Comparison of ENCODE assay signal across 9 mouse cellular contexts in genomic region chr17:56009962-56010240, GRCm38 (mm10). TPM values are rescaled to one million over a fixed set of nuclear protein-coding genes. Genes with fewer than 3 reads are reported as not detected.
DNase-seq lines count a peak whose midpoint lies in the region; ATAC-seq lines count a peak whose summit lies in the region.
"Had no signal": no experiment of that assay in that cellular context is flagged by ENCODE, and none has a peak within 500 bp of the region (broad histone marks: within the 10 kb centered on the region; RNA-seq: fewer than 3 reads in every experiment).

No protein-coding gene starts in this region.

- no peaks in the 10 kb centered on the region for H3K27me3 ChIP-seq in heart, embryonic 16.5 days (ENCODE audit: control insufficient read depth, insufficient read depth, low read length)
- H3K27me3 ChIP-seq in hindbrain, embryonic 15.5 days, result no peaks in the 10 kb centered on the region
- H3K27me3 ChIP-seq in midbrain, embryonic 15.5 days (replicated peaks), result no peaks in the 10 kb centered on the region
- H3K27me3 ChIP-seq: Patski had no signal

- H3K9ac ChIP-seq in heart, embryonic 16.5 days (ENCODE audit: low read length), result peak overlapping the region; percentile 85
- peak overlapping the region; percentile 81 for H3K9ac ChIP-seq in hindbrain, embryonic 15.5 days
- peak overlapping the region; percentile 84 for H3K9ac ChIP-seq in midbrain, embryonic 15.5 days

- H3K27ac ChIP-seq in heart, embryonic 16.5 days (ENCODE audit: low read length), result no peak overlapping the region
- no peak overlapping the region for H3K27ac ChIP-seq in brown adipose tissue, adult 24 weeks (replicated peaks; ENCODE audit: low read depth, low read length)
- H3K27ac ChIP-seq in hindbrain, embryonic 15.5 days (replicated peaks), result peak overlapping the region; percentile 96
- H3K27ac ChIP-seq in midbrain, embryonic 15.5 days, result peak overlapping the region; percentile 97

- peaks cover 18% of the 10 kb centered on the region for H3K4me1 ChIP-seq in heart, embryonic 16.5 days (ENCODE audit: control insufficient read depth, insufficient read depth, low read length)
- 0 out of 2 replicates have a peak, but pooled peaks cover 3% of the 10 kb centered on the region for H3K4me1 ChIP-seq in brown adipose tissue, adult 24 weeks (ENCODE audit: control insufficient read depth, insufficient read depth, insufficient read length, low read length)
- peaks cover 30% of the 10 kb centered on the region for H3K4me1 ChIP-seq in hindbrain, embryonic 15.5 days (replicated peaks)
- peaks cover 33% of the 10 kb centered on the region for H3K4me1 ChIP-seq in midbrain, embryonic 15.5 days

- H3K4me3 ChIP-seq in heart, embryonic 16.5 days (ENCODE audit: low read length), result peak overlapping the region; percentile 89
- H3K4me3 ChIP-seq in brown adipose tissue, adult 24 weeks (ENCODE audit: insufficient read depth, low read depth, low read length), result peak overlapping the region; percentile 83
- peak overlapping the region; percentile 79 for H3K4me3 ChIP-seq in hindbrain, embryonic 15.5 days
- peak overlapping the region; percentile 71 for H3K4me3 ChIP-seq in midbrain, embryonic 15.5 days

- H3K4me2 ChIP-seq in heart, embryonic 16.5 days (ENCODE audit: low read depth, low read length), result peak overlapping the region; percentile 91
- H3K4me2 ChIP-seq in hindbrain, embryonic 15.5 days, result peak overlapping the region; percentile 98
- peak overlapping the region; percentile 96 for H3K4me2 ChIP-seq in midbrain, embryonic 15.5 days

- no peaks in the 10 kb centered on the region for H3K9me3 ChIP-seq in heart, embryonic 16.5 days (replicated peaks; ENCODE audit: control insufficient read depth, low read length)
- H3K9me3 ChIP-seq in hindbrain, embryonic 15.5 days, result no peaks in the 10 kb centered on the region
- no peaks in the 10 kb centered on the region for H3K9me3 ChIP-seq in midbrain, embryonic 15.5 days

- ATAC-seq in heart, embryonic 16.5 days (replicated peaks; ENCODE audit: extremely low read depth, insufficient read depth, low FRiP score), result no peak
- ATAC-seq in hindbrain, embryonic 15.5 days (ENCODE audit: low FRiP score, low read depth), result no peak
- ATAC-seq in midbrain, embryonic 15.5 days (replicated peaks), result no peak
- no peak for ATAC-seq in frontal cortex, adult (ENCODE audit: low TSS enrichment)

- peaks cover 17% of the 10 kb centered on the region for H3K36me3 ChIP-seq in heart, embryonic 16.5 days (ENCODE audit: control insufficient read depth, insufficient read depth)
- peaks cover 9% of the 10 kb centered on the region for H3K36me3 ChIP-seq in hindbrain, embryonic 15.5 days
- H3K36me3 ChIP-seq in midbrain, embryonic 15.5 days (replicated peaks), result peaks cover 23% of the 10 kb centered on the region

- intact Hi-C loops in heart, postnatal 25 days (cut with DNase I), result loop anchor here (1.0 to 2.0 kb wide), 2 partner anchors 33 to 52 kb away; no protein-coding TSS in a partner anchor
- intact Hi-C loops in left cerebral cortex, postnatal 10 days (cut with DNase I), result loop anchor here (5.0 kb wide), 1 partner anchor 33 kb away; no protein-coding TSS in a partner anchor

- no peak for DNase-seq in heart, postnatal 25 days (ENCODE audit: low spot score)
- DNase-seq in ovary, postnatal 10 days (ENCODE audit: low spot score), result no peak
- DNase-seq in left cerebral cortex, postnatal 10 days (ENCODE audit: extremely low spot score in 1 of 2, low spot score in 2 of 2), result no peak

- 40% methylated on average over 2 of the region's 2 CpGs for WGBS in heart, embryonic 16.5 days
- WGBS in hindbrain, embryonic 15.5 days, result 36% methylated on average over 2 of the region's 2 CpGs
- 38% methylated on average over 2 of the region's 2 CpGs for WGBS in midbrain, embryonic 15.5 days

RNA-seq across cellular contexts. Expression of gene Mpnd, which starts 4.4 kb away (rescaled TPM):
- 77.4 and 78.0 TPM in 2 replicates for polyA plus RNA-seq in heart, embryonic 16.5 days (2015; fragmentation: Nextera tagmentation; extraction: Ambion mirVana)
- 10 to 100 TPM; 50.0 to 59.4 TPM for total RNA-seq in heart, postnatal 25 days (2021)
- polyA plus RNA-seq in brown adipose tissue, adult 24 weeks (2012; ENCODE audit: insufficient read depth, insufficient read length, missing spikeins), result 43.2 and 52.6 TPM in 2 replicates
- 145 and 149 TPM in 2 replicates for polyA plus RNA-seq in hindbrain, embryonic 15.5 days (2015; fragmentation: Nextera tagmentation; extraction: Ambion mirVana)
- polyA plus RNA-seq in midbrain, embryonic 15.5 days (2015; fragmentation: Nextera tagmentation; extraction: Ambion mirVana), result 152 and 167 TPM in 2 replicates
- total RNA-seq in left cerebral cortex, postnatal 10 days (2021), result 100 to 1,000 TPM; 111 to 115 TPM

RNA-seq across cellular contexts. Expression of gene Stap2, which starts 4.5 kb away (rescaled TPM):
- polyA plus RNA-seq in heart, embryonic 16.5 days (2015; fragmentation: Nextera tagmentation; extraction: Ambion mirVana), result 16.6 and 17.9 TPM in 2 replicates
- total RNA-seq in heart, postnatal 25 days (2021), result 10 to 100 TPM; 14.1 to 14.6 TPM
- polyA plus RNA-seq in brown adipose tissue, adult 24 weeks (2012; ENCODE audit: insufficient read depth, insufficient read length, missing spikeins), result 7.5 and 10.4 TPM in 2 replicates
- polyA plus RNA-seq in hindbrain, embryonic 15.5 days (2015; fragmentation: Nextera tagmentation; extraction: Ambion mirVana), result 6.2 and 6.5 TPM in 2 replicates
- 5.8 and 6.0 TPM in 2 replicates for polyA plus RNA-seq in midbrain, embryonic 15.5 days (2015; fragmentation: Nextera tagmentation; extraction: Ambion mirVana)
- 1 to 10 TPM; 4.4 TPM for total RNA-seq in left cerebral cortex, postnatal 10 days (2021)

RNA-seq across cellular contexts. Expression of gene Fsd1, which starts 23.6 kb away (rescaled TPM):
- polyA plus RNA-seq in heart, embryonic 16.5 days (2015; fragmentation: Nextera tagmentation; extraction: Ambion mirVana), result 2.3 and 3.5 TPM in 2 replicates
- total RNA-seq in heart, postnatal 25 days (2021), result under 1 TPM in 1 of 2 experiments, not detected in 1; 0.47 TPM
- polyA plus RNA-seq in brown adipose tissue, adult 24 weeks (2012; ENCODE audit: insufficient read depth, insufficient read length, missing spikeins), result 0.59 TPM in 1 of 2 replicates, not detected in the other
- polyA plus RNA-seq in hindbrain, embryonic 15.5 days (2015; fragmentation: Nextera tagmentation; extraction: Ambion mirVana), result 193 and 215 TPM in 2 replicates
- polyA plus RNA-seq in midbrain, embryonic 15.5 days (2015; fragmentation: Nextera tagmentation; extraction: Ambion mirVana), result 203 and 208 TPM in 2 replicates
- 100 to 1,000 TPM in 1 of 2 experiments, 10 to 100 TPM in 1; 99.7 to 111 TPM for total RNA-seq in left cerebral cortex, postnatal 10 days (2021)

RNA-seq across cellular contexts. Expression of gene Sh3gl1, which starts 26.5 kb away (rescaled TPM):
- 81.1 and 82.8 TPM in 2 replicates for polyA plus RNA-seq in heart, embryonic 16.5 days (2015; fragmentation: Nextera tagmentation; extraction: Ambion mirVana)
- 10 to 100 TPM; 17.6 to 19.8 TPM for total RNA-seq in heart, postnatal 25 days (2021)
- polyA plus RNA-seq in brown adipose tissue, adult 24 weeks (2012; ENCODE audit: insufficient read depth, insufficient read length, missing spikeins), result 14.0 and 16.1 TPM in 2 replicates
- polyA plus RNA-seq in hindbrain, embryonic 15.5 days (2015; fragmentation: Nextera tagmentation; extraction: Ambion mirVana), result 108 and 111 TPM in 2 replicates
- 117 and 119 TPM in 2 replicates for polyA plus RNA-seq in midbrain, embryonic 15.5 days (2015; fragmentation: Nextera tagmentation; extraction: Ambion mirVana)
- 10 to 100 TPM; 53.7 TPM for total RNA-seq in left cerebral cortex, postnatal 10 days (2021)

RNA-seq across cellular contexts. Expression of gene Chaf1a, which starts 30.3 kb away (rescaled TPM):
- 12.1 and 12.7 TPM in 2 replicates for polyA plus RNA-seq in heart, embryonic 16.5 days (2015; fragmentation: Nextera tagmentation; extraction: Ambion mirVana)
- 1 to 10 TPM in 1 of 2 experiments, under 1 TPM in 1; 0.95 to 1.2 TPM for total RNA-seq in heart, postnatal 25 days (2021)
- polyA plus RNA-seq in brown adipose tissue, adult 24 weeks (2012; ENCODE audit: insufficient read depth, insufficient read length, missing spikeins), result 0.99 and 2.7 TPM in 2 replicates
- 7.6 and 7.8 TPM in 2 replicates for polyA plus RNA-seq in hindbrain, embryonic 15.5 days (2015; fragmentation: Nextera tagmentation; extraction: Ambion mirVana)
- polyA plus RNA-seq in midbrain, embryonic 15.5 days (2015; fragmentation: Nextera tagmentation; extraction: Ambion mirVana), result 5.0 and 5.5 TPM in 2 replicates
- total RNA-seq in left cerebral cortex, postnatal 10 days (2021), result 1 to 10 TPM; 5.1 to 5.7 TPM

Comparison
In these comparisons a context has a peak if more than half of its experiments do, and no peak if none do; other contexts are left out.
1. H3K27ac ChIP-seq: peak in hindbrain, embryonic 15.5 days (single experiment) and midbrain, embryonic 15.5 days (single experiment); none in heart, embryonic 16.5 days (single experiment) and brown adipose tissue, adult 24 weeks (single experiment).
2. RNA of gene Fsd1, which starts 23.6 kb away (polyA plus RNA-seq): 193 to 215 TPM in hindbrain, embryonic 15.5 days and 203 to 208 TPM in midbrain, embryonic 15.5 days; 2.3 to 3.5 TPM in heart, embryonic 16.5 days and 0.59 TPM in brown adipose tissue, adult 24 weeks; every median in the first group is over 10 times any median in the second.
3. Peak in every context shown above with its lines, with median percentiles within 50 percentile points of each other: H3K4me2 ChIP-seq, H3K4me3 ChIP-seq and H3K9ac ChIP-seq.